Mouse (Mus musculus) neural tube, embryonic 15.5 days (tissue): ENCODE results near the gene Fggy. TPM values are rescaled to one million over a fixed set of nuclear protein-coding genes. Genes with fewer than 3 reads are reported as not detected.

ENCODE experiments used
- ATAC-seq: fragments of 200-750 bp; cut with Nextera tagmentation; 2 replicates; pipeline ENCODE4 v1.8.0; 2017; ENCODE audit warnings: mild to moderate bottlenecking, moderate TSS enrichment, moderate library complexity; ENCODE audit not compliant: low FRiP score
- H3K27ac ChIP-seq: fragments of 300-500 bp; sonication (generic); replicated peaks from 2 replicates; pipeline ENCODE4 v1.5.1; 2015; ENCODE audit warnings: mild to moderate bottlenecking, inconsistent platforms
- H3K27me3 ChIP-seq: fragments of 300-500 bp; sonication (generic); replicated peaks from 2 replicates; pipeline ENCODE4 v1.6.1; 2015; ENCODE audit warnings: inconsistent platforms
- H3K36me3 ChIP-seq: fragments of 300-500 bp; sonication (generic); 2 replicates; pipeline ENCODE4 v1.6.1; 2015; ENCODE audit warnings: inconsistent platforms
- H3K4me1 ChIP-seq: fragments of 300-500 bp; sonication (generic); 2 replicates; pipeline ENCODE4 v1.6.1; 2015; ENCODE audit warnings: inconsistent platforms
- H3K4me2 ChIP-seq: fragments of 300-500 bp; sonication (generic); 2 replicates; pipeline ENCODE4 v1.6.1; 2015; ENCODE audit warnings: inconsistent platforms, mild to moderate bottlenecking, moderate library complexity
- H3K4me3 ChIP-seq: fragments of 300-500 bp; sonication (generic); replicated peaks from 2 replicates; pipeline ENCODE4 v1.5.1; 2015; ENCODE audit warnings: mild to moderate bottlenecking, inconsistent platforms
- H3K9ac ChIP-seq: fragments of 300-500 bp; sonication (generic); replicated peaks from 2 replicates; pipeline ENCODE4 v1.6.1; 2015; ENCODE audit warnings: mild to moderate bottlenecking, inconsistent platforms
- H3K9me3 ChIP-seq: fragments of 300-500 bp; sonication (generic); replicated peaks from 2 replicates; pipeline ENCODE4 v1.6.1; 2016; ENCODE audit warnings: inconsistent platforms
- WGBS: fragments of 180-500 bp; shearing (Covaris S2); methylation state at CpG from one replicate; pipeline ENCODE4 v1.1.7; 2015; ENCODE audit warnings: mixed read lengths; 5-methylcytosine and 5-hydroxymethylcytosine counted together
- polyA plus RNA-seq: library from polyadenylated mRNA; unstranded; fragments of >200 nt; fragmentation: Nextera tagmentation; extraction: Ambion mirVana; gene quantifications from 2 replicates; pipeline ENCODE4 v1.2.1, GENCODE M21; 2015

Gene Fggy
- polyA plus RNA-seq, 1 experiment from 2014 or later = 7.0 TPM

DNA sequence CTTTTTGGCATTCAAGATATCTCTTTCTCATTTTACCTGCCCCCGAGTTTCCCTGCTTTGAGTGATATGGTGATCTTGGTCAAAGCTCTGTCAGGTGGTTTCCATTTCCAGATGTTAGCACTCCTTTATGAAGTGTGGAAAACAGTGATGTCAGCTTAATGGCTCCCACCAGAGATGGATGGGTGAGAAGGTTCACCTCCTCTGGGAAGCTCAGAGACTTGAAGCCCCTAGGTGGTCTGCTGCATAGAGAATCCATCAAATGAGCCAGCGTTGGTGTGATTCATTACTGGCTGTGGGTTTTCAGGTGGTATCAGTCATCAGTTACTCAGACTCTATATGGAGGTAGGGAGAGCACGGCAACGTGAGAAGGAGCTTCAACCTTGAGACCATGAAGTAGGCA, 44.5 kb downstream of the Fggy start:
- Histone ChIP-seq H3K9me3 (no peaks in the 10 kb centered on the region), H3K27ac (no peak overlapping the region), H3K36me3 (no peaks in the 10 kb centered on the region), H3K4me3 (no peak overlapping the region), H3K4me2 (no peak overlapping the region), H3K4me1 (no peaks in the 10 kb centered on the region), H3K9ac (no peak overlapping the region), H3K27me3 (no peaks in the 10 kb centered on the region)
- no peak for ATAC-seq
- 90% methylated on average over 4 of the region's 4 CpGs for WGBS

DNA sequence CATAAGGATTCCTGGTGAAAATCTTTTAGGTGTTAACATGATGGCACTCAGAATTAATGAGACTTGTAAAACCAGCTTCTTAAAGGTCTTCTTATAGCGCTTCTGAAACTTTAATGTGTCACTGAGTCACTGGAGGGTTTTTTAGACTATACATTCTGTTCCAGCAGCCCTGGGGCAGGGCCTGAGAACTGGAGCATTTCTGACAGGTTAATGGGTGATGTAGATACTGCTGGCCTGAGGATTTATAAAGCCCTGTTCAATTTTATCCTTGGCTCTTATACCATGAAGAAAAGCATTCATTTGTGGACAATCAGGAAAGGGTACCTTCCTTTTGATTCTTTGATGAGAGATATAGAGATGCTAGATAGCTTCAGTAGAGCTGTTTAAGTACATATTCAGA, 45.9 kb downstream of the Fggy start:
- Histone ChIP-seq H3K4me2 (no peak overlapping the region), H3K9ac (no peak overlapping the region), H3K27ac (no peak overlapping the region), H3K4me1 (no peaks in the 10 kb centered on the region), H3K36me3 (no peaks in the 10 kb centered on the region), H3K4me3 (no peak overlapping the region), H3K9me3 (no peaks in the 10 kb centered on the region), H3K27me3 (no peaks in the 10 kb centered on the region)
- ATAC-seq = no peak
- WGBS = 83% methylated on average over 1 of the region's 1 CpGs

DNA sequence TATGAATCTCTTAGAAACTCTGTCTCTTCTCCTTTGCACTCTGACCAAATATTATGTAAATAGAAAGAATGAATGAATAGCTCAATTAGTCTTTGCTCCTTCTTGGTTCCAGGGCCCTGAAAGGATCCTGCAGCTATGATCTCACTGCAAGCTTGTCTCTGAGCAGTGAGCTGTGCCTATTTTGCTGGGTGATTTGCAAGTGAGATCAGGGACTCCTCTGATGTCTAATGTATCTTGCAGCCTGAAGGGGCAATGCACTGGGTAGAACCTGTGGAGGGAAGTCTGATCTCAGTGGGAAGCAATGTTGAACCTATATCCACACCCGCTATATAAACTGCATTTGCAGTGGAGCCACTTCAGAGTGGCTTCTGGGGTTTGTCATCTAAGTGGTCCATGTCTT, 53.4 kb downstream of the Fggy start:
- ATAC-seq = no peak
- no peak overlapping the region for H3K27ac ChIP-seq
- no peaks in the 10 kb centered on the region for H3K27me3 ChIP-seq
- H3K4me1 ChIP-seq = no peaks in the 10 kb centered on the region
- H3K4me2 ChIP-seq = no peak overlapping the region
- 100% methylated on average over 1 of the region's 1 CpGs for whole genome bisulfite sequencing
- H3K36me3 ChIP-seq = no peaks in the 10 kb centered on the region
- H3K4me3 ChIP-seq = no peak overlapping the region
- H3K9ac ChIP-seq = no peak overlapping the region
- no peaks in the 10 kb centered on the region for H3K9me3 ChIP-seq

DNA sequence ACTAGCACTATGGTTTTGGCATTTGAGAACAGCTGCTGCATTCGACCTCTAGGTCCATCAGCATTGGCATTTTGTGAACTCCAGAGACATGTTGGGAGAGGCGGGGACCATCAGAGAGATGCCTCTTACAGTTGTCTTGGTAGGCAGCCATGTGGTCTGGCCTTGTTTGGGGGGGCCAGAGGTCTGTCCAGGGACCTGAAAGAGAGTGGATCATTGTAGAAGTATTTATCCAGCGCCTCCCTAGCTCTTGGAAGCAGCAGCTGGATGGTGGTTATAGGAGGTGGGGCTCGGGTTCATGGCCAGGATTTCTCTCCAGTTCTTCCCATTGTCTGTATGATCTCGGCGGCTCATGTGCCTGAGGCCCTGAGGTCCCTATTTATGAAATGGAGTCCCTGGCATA, 54.1 kb downstream of the Fggy start:
- 89% methylated on average over 6 of the region's 6 CpGs for WGBS
- no peak for ATAC-seq

DNA sequence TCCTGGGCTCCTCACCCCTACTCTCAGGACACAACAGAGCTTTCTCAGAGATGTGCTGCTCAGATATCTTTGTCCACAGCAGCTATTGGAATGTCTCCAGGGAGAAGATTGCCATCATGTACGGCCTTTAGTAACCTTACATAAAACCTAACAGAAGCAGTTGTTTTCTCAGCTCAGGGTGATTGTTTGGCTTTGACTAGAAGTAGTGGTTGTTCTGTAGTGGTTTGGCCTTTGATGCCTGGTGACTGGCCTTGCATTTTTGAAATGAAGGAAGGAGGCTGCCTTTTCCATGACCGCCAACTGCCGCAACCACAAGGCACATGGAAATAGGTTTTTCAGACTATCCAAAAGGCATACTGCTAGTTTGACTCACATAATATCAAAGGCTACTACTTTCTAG, 63.7 kb downstream of the Fggy start:
- 88% methylated on average over 3 of the region's 3 CpGs for WGBS
- H3K4me3 ChIP-seq = no peak overlapping the region

More for the DNA sequence above, 54.1 kb downstream of the Fggy start:
- Histone ChIP-seq H3K4me3 (no peak overlapping the region), H3K4me1 (no peaks in the 10 kb centered on the region), H3K36me3 (no peaks in the 10 kb centered on the region), H3K4me2 (no peak overlapping the region), H3K27me3 (no peaks in the 10 kb centered on the region), H3K9me3 (no peaks in the 10 kb centered on the region), H3K27ac (no peak overlapping the region), H3K9ac (no peak overlapping the region)

DNA sequence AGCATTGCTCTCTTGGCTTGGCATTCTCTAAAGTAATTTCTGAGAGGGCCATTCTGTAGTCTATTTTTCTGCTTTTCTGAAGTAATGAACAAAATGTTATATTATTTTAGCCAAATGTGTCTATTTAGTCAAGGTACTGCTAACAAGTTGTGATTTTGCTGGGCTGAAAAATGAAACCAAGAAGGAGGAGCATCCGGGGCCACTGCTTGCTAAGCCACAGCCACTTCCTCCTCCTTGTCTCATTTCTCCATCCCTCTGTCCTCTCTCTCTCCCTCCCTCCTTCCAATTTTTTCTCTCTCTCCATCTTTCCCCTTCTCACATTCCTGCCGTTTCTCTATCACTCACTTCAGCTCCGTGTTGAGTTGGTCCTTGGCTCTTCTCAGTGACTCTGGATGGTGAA, 67.4 kb downstream of the Fggy start:
- H3K36me3 ChIP-seq = no peaks in the 10 kb centered on the region
- no peak overlapping the region for H3K9ac ChIP-seq
- H3K4me2 ChIP-seq = no peak overlapping the region
- no peak for ATAC-seq
- H3K27ac ChIP-seq = no peak overlapping the region
- H3K4me1 ChIP-seq = no peaks in the 10 kb centered on the region
- H3K4me3 ChIP-seq = no peak overlapping the region
- no peaks in the 10 kb centered on the region for H3K27me3 ChIP-seq
- WGBS = 95% methylated on average over 3 of the region's 3 CpGs
- no peaks in the 10 kb centered on the region for H3K9me3 ChIP-seq

More for the DNA sequence above, 63.7 kb downstream of the Fggy start:
- H3K9ac ChIP-seq = no peak overlapping the region
- no peaks in the 10 kb centered on the region for H3K36me3 ChIP-seq
- no peak overlapping the region for H3K27ac ChIP-seq
- H3K4me1 ChIP-seq = no peaks in the 10 kb centered on the region
- H3K4me2 ChIP-seq = no peak overlapping the region
- no peaks in the 10 kb centered on the region for H3K9me3 ChIP-seq
- no peaks in the 10 kb centered on the region for H3K27me3 ChIP-seq
- no peak for ATAC-seq

DNA sequence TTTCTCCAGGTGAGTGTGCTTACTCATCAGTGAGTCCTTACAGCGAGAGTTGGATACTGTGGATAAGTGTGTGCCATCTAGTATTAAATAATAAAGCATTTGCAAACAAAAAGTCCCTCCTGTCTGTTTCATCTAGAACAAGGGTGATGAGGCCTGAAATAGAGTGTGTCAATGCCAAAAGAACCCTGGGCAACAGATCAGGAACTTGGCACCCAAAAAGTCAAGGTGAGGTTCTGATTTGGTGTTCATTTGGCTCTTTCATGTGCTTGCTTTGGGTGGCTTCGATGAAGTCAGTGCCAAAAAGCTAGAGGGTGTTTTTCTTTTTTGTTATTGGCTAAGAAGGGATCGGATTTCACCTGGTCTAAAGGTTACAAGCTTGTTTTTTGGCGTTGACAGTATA, 68.3 kb downstream of the Fggy start:
- no peak overlapping the region for H3K27ac ChIP-seq
- no peak overlapping the region for H3K4me3 ChIP-seq
- no peaks in the 10 kb centered on the region for H3K4me1 ChIP-seq
- no peaks in the 10 kb centered on the region for H3K36me3 ChIP-seq
- 75% methylated on average over 4 of the region's 4 CpGs for WGBS
- no peaks in the 10 kb centered on the region for H3K9me3 ChIP-seq
- no peak overlapping the region for H3K4me2 ChIP-seq
- ATAC-seq = no peak
- H3K27me3 ChIP-seq = no peaks in the 10 kb centered on the region
- H3K9ac ChIP-seq = no peak overlapping the region

DNA sequence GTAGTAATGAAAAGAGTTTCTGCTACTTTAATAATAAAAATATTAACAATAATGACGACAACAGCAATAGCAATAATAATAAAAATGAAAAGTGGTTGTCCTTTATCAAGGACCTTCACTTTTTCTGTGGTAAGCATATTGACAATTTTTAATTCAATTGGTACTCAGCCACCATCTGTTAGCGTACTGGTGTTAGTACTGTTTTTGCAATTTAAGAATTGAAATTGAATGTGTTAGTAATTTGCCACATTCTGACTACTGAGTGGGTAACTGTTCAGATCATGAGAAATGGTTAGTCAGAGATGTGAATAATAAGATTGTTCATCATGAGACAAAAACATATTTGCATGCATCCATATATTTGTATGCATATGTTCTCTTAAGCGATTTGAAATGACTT, 68.9 kb downstream of the Fggy start:
- H3K4me2 ChIP-seq = no peak overlapping the region
- no peak overlapping the region for H3K27ac ChIP-seq
- H3K9ac ChIP-seq = no peak overlapping the region
- 89% methylated on average over 3 of the region's 3 CpGs for WGBS
- no peak overlapping the region for H3K4me3 ChIP-seq
- H3K9me3 ChIP-seq = no peaks in the 10 kb centered on the region
- no peak for ATAC-seq
- no peaks in the 10 kb centered on the region for H3K4me1 ChIP-seq
- H3K36me3 ChIP-seq = no peaks in the 10 kb centered on the region
- H3K27me3 ChIP-seq = no peaks in the 10 kb centered on the region

DNA sequence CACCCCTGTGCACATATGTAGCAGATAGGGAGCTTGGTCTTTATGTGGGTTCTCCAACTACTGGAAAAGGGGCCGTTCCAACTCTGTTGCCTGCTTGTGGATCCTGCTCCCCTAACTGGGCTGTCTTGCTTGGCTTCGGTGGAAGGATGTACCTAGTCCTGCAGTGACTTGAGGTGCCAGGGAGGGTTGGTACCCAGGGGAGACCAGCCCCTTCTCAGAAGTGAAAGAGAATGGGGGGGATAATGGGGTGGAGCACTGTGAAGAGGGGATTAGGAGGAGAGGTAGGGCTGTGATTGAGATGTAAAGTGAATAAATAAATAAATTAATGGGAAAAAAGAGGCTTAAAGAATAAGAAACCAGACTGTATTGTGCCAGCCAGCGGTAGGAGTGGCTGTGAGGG, 77.6 kb downstream of the Fggy start:
- no peaks in the 10 kb centered on the region for H3K36me3 ChIP-seq
- 73% methylated on average over 3 of the region's 3 CpGs for WGBS
- no peak overlapping the region for H3K4me2 ChIP-seq
- H3K4me1 ChIP-seq = 0 out of 2 replicates have a peak, but pooled peaks cover 3% of the 10 kb centered on the region
- no peaks in the 10 kb centered on the region for H3K9me3 ChIP-seq
- no peak overlapping the region for H3K27ac ChIP-seq
- H3K4me3 ChIP-seq = no peak overlapping the region
- H3K9ac ChIP-seq = no peak overlapping the region
- no peak for ATAC-seq
- H3K27me3 ChIP-seq = no peaks in the 10 kb centered on the region

DNA sequence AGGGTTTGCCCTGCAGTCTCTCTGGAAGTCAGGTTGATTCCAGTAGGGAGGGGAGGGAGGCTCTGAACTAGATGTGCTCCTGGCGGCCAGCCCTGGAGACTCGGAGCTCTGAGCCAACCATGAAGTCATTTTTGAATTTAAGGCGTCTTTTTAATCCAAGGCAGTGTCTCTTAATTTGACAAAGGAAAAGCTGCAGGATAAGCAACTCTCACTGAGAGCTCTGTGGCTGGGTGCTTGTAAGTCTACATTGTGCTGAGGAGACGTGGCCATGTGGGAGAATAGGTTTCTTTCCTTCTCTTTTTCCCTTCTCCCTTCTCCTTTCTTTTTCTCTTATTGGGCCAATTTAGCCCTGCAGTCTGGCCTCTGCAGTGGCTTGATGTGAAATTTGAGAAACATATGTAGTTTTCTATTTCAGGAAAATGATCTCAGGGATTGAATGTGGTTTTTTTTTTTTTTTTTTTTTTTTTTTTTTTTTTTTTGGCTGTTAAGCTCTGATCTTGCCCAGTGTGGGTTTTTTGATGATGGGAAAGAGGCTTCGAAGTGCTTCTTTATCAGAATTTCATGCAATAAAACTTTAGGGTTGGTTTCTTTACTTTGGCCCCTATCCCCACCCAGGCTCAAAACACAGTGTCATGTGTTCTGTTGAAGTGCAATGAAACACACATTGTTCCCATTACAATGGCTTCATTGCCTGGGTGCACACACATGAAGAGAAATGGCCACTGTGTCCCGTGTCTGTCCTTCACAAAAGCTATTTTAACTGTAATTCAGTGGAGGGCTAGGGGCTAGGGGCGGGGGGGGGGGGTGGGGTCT, 79.8 kb downstream of the Fggy start:
- Histone ChIP-seq H3K27me3 (no peaks in the 10 kb centered on the region), H3K9ac (no peak overlapping the region), H3K9me3 (no peaks in the 10 kb centered on the region), H3K4me2 (no peak overlapping the region), H3K27ac (no peak overlapping the region; the same call in 1 of the 2 replicates), H3K4me3 (no peak overlapping the region), H3K4me1 (0 out of 2 replicates have a peak, but pooled peaks cover 3% of the 10 kb centered on the region), H3K36me3 (no peaks in the 10 kb centered on the region)
- ATAC-seq = peak; percentile 55; the same call in 1 of the 2 replicates
- 23% methylated on average over 7 of the region's 7 CpGs for WGBS

DNA sequence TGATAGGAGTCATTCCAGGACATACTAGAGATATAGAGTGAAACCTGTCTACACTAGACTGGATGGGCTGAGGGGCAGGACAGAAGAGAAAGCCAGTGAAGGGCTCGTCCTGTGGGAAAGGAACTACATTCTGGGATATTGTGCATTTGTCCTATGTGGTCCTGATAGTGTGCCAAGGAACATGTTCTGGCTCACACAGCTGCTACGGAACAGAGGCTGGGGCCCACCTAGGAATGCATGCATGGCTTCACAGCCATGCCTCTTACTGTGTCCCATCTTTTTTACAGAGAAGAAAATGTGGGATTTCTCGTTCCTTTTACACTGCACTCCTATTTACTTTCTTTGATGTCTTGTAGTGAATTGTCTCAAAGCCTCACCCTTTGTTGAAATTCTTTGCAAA, 80.8 kb downstream of the Fggy start:
- Histone ChIP-seq H3K9ac (no peak overlapping the region), H3K9me3 (no peaks in the 10 kb centered on the region), H3K4me3 (no peak overlapping the region), H3K27ac (no peak overlapping the region), H3K4me2 (no peak overlapping the region), H3K36me3 (no peaks in the 10 kb centered on the region), H3K4me1 (0 out of 2 replicates have a peak, but pooled peaks cover 3% of the 10 kb centered on the region), H3K27me3 (no peaks in the 10 kb centered on the region)
- WGBS = 47% methylated on average over 3 of the region's 3 CpGs
- ATAC-seq = peak; percentile 41; the same call in 1 of the 2 replicates

DNA sequence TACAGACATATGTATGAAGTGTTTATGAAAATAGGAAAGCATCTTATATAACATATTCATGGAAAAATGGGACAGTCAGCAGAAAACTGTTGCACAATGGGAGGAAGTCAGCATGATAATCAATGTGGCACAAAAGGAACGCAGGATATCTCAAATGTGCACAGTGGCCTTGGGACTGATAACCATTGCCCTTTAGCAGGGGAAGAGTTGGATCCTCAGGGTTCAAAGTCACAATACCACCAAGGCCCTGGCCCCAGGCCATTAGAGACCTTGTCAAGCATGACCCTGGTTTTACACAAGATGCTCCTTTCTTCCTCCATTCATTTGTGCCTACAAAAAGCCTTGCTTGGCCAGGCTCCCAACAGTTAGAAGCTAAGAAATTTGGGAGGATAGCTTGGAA, 83.5 kb downstream of the Fggy start:
- Histone ChIP-seq H3K4me2 (no peak overlapping the region), H3K9me3 (no peaks in the 10 kb centered on the region), H3K27ac (no peak overlapping the region), H3K36me3 (no peaks in the 10 kb centered on the region), H3K27me3 (no peaks in the 10 kb centered on the region), H3K9ac (no peak overlapping the region), H3K4me3 (no peak overlapping the region), H3K4me1 (0 out of 2 replicates have a peak, but pooled peaks cover 3% of the 10 kb centered on the region)
- ATAC-seq = no peak
- 82% methylated on average over 1 of the region's 1 CpGs for WGBS
